Mouse (Mus musculus): ENCODE data around the gene Bcl10. TPM values are rescaled to one million over a fixed set of nuclear protein-coding genes. Genes with fewer than 3 reads are reported as not detected.

Gene Bcl10
- polyA plus RNA-seq, 1 experiment from 2014 or later, result 44.1 TPM

DNA sequence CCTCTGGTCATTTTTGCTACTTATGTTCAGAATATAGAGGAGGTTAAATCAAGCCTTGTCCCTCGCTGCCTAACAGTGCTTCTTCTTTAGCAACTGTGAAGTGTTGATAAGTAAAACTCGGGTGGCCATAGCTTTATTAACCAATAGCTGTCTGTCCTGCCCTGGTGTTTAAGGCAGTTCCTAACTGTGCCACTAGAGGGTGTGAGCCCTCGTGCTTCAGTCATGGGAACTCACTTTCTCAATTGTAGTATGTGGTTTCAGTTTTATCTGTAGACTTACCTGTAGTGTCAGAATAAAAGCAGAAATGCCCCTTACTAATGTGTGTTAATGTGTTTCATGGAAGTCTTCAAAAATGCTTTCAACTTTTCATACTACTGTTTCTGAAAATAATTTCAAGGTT, 19.4 kb downstream of the Bcl10 start:
- no peaks in the 10 kb centered on the region for H3K27me3 ChIP-seq (replicated peaks; ENCODE audit: low read depth, poor library complexity, severe bottlenecking)
- H3K27ac ChIP-seq (replicated peaks), result no peak overlapping the region
- peaks cover 64% of the 10 kb centered on the region for H3K36me3 ChIP-seq (replicated peaks)
- 19% methylated on average over 3 of the region's 3 CpGs for WGBS
- peaks cover 29% of the 10 kb centered on the region for H3K4me1 ChIP-seq
- no peaks in the 10 kb centered on the region for H3K9me3 ChIP-seq
- DNase-seq (ENCODE audit: low spot score), result peak; percentile 71
- H3K4me3 ChIP-seq, result no peak overlapping the region

DNA sequence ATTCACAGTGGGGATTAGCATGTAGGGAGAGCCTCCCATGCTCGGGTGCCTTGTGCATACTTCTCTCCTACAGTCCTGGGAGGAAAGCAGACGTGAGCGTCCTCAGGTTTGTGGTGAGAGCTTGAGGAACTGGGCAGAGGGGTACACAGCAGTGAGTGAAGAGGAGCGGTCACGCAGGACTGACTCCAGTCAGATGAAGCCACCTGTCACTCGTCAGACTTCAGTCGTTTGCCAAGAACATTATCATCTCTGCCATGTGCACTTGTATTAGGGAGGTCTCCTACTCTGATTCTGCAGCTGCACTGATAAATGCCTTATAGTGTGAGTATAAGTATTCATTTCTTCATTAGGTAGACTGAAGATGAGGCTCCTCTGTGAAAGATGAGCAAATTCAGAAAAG, 21.7 kb downstream of the Bcl10 start:
- H3K27me3 ChIP-seq (replicated peaks; ENCODE audit: low read depth, poor library complexity, severe bottlenecking), result 0 out of 2 replicates have a peak, but pooled peaks cover 5% of the 10 kb centered on the region
- no peaks in the 10 kb centered on the region for H3K9me3 ChIP-seq
- H3K4me3 ChIP-seq, result no peak overlapping the region
- peaks cover 17% of the 10 kb centered on the region for H3K4me1 ChIP-seq
- no peak overlapping the region for H3K27ac ChIP-seq (replicated peaks)
- WGBS, result 91% methylated on average over 7 of the region's 7 CpGs
- H3K36me3 ChIP-seq (replicated peaks), result peaks cover 61% of the 10 kb centered on the region
- no peak for DNase-seq (ENCODE audit: low spot score)

DNA sequence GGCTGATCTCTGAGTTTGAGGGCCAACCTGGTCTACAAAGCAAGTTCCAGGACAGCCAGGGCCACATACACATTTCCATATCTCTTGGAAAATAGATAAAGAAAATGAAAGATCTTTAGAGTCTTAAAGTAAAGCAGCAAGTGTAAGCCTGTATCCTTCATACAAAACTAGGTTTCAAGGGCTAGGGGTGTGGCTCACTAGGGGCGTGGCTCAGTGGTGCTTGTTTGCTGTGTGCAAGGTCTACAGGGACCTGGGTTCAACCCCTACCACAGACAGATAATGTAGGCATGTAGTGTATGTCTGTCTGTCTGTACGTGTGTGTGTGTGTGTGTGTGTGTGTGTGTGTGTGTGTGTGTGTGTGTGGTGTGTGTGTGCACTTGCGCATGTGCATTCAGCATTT, 23.3 kb downstream of the Bcl10 start:
- peaks cover 22% of the 10 kb centered on the region for H3K4me1 ChIP-seq
- H3K36me3 ChIP-seq (replicated peaks), result peaks cover 47% of the 10 kb centered on the region
- WGBS, result 79% methylated on average over 3 of the region's 3 CpGs
- no peak overlapping the region for H3K4me3 ChIP-seq
- DNase-seq (ENCODE audit: low spot score), result no peak
- peaks cover 15% of the 10 kb centered on the region for H3K27me3 ChIP-seq (replicated peaks; ENCODE audit: low read depth, poor library complexity, severe bottlenecking)
- H3K9me3 ChIP-seq, result no peaks in the 10 kb centered on the region
- no peak overlapping the region for H3K27ac ChIP-seq (replicated peaks)

DNA sequence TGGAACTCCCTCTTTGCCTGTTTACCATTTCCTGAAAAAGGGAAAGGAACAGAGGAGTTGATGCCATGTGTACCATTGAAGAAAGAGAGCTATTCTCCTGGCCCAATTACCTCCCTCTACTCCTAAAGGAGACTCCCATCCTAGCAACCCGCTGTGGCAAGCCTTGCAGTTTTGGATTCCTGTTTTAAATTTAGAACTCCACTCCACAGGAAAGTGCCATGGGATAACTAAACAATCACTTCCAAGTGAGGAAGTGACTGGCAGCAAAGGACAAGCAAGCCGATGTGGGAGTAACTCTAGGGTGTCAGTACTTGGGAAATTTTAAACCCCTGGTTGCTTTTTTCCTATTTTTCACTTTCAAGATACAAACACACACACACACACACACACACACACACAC, 24.1 kb downstream of the Bcl10 start:
- no peak for DNase-seq (ENCODE audit: low spot score)
- no peaks in the 10 kb centered on the region for H3K9me3 ChIP-seq
- H3K27me3 ChIP-seq (replicated peaks; ENCODE audit: low read depth, poor library complexity, severe bottlenecking), result peaks cover 20% of the 10 kb centered on the region
- H3K4me1 ChIP-seq, result peaks cover 22% of the 10 kb centered on the region
- 53% methylated on average over 2 of the region's 2 CpGs for WGBS
- no peak overlapping the region for H3K27ac ChIP-seq (replicated peaks)
- H3K36me3 ChIP-seq (replicated peaks), result peaks cover 39% of the 10 kb centered on the region
- no peak overlapping the region for H3K4me3 ChIP-seq

DNA sequence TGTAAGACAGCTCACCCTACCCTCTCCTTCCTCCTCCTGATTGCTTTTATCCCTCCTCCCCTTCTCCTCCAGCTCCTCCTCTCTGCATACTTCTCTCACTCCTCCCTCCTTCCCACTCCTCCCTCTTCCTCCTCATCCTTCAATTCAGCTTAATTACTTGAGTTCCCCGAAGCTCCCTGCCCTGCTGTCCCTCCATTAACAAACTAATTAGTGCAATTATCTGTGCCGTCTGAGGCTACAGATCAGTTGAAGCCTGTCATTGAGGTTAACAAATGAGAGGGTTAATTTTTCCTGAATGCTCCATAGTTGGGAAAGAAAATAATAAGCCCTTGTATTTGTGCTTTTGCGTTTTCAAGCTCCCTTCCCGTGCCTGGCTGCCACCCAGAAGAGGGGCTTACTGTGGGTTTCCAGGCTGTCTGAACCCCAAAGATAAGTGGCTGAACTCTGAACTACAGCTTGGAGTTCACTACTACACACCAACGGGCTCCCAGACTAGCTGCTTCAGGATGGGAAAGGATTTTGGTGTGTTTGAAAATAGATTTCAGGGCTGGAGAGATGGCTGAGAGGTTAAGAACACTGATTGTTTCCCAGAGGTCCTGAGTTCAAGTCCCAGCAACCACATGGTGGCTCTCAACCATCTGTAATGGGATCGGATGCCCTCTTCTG, 25.1 kb downstream of the Bcl10 start:
- Histone ChIP-seq H3K4me3 (no peak overlapping the region), H3K27ac (replicated peaks) (no peak overlapping the region), H3K27me3 (replicated peaks; ENCODE audit: low read depth, poor library complexity, severe bottlenecking) (peaks cover 20% of the 10 kb centered on the region), H3K4me1 (peaks cover 22% of the 10 kb centered on the region), H3K36me3 (replicated peaks) (peaks cover 32% of the 10 kb centered on the region), H3K9me3 (no peaks in the 10 kb centered on the region)
- 32% methylated on average over 6 of the region's 6 CpGs for WGBS
- DNase-seq (ENCODE audit: low spot score), result no peak

DNA sequence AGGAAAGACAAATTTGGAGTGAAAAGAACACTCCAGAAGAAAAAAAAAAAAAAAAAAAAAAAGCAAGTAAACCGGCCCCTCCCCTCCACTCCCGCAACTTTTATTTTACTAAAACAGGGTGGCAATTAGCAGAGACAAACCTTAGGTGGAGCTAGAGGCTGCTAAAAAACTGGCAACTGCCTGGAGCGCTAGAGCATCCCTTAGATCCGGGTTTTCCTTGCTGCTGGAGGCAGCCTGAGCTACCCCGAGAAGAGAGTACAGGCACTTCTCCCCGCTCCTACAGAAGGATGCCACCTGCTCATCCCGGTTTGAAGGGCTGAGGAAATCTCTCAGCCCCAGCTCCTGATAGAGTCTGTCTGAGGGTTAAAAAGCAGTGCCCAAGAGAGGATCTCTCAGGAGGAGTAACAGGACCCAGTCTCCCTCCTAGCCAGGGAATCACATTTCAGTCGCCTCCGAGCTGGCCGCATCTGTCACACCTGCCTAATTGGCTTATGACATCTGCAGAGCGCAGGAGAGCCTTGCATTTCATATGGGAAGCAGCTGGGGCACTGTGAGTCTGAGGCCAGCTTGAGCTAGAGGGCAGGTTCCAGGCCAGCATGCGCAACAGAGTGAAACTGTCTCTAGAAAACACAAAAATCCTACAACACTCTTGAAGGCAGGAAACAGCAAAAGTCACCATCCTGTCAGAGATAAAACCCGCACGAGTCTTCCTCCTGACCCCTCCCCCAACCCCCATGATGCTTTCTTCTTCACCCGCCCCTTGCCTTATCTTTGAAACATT, 27.6 kb downstream of the Bcl10 start:
- Histone ChIP-seq H3K4me1 (peaks cover 22% of the 10 kb centered on the region), H3K27ac (replicated peaks) (no peak overlapping the region; the same call in 1 of the 2 replicates), H3K9me3 (no peaks in the 10 kb centered on the region), H3K27me3 (replicated peaks; ENCODE audit: low read depth, poor library complexity, severe bottlenecking) (peaks cover 20% of the 10 kb centered on the region), H3K4me3 (peak overlapping the region; percentile 40), H3K36me3 (replicated peaks) (peaks cover 7% of the 10 kb centered on the region)
- DNase-seq (ENCODE audit: low spot score), result peak; percentile 72
- 6% methylated on average over 15 of the region's 15 CpGs for WGBS

DNA sequence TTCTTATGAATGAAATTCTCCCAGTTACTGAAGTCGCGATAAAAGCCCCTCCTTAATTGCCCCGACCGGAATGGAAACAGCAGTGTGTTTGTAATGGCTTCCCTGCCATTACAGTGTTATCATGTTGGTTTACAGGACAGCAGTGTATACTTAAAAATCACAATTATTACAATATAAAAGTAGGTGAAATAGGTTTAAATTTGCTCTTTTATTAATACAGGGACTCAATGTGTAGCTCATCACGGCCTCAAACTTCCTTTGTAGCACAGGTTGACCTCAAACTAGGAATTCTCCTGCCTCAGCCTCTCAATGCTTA, 28.2 kb downstream of the Bcl10 start:
- Histone ChIP-seq H3K4me3 (peak overlapping the region; percentile 40; the same call in 1 of the 2 replicates), H3K9me3 (no peaks in the 10 kb centered on the region), H3K36me3 (replicated peaks) (peaks cover 1% of the 10 kb centered on the region), H3K27ac (replicated peaks) (no peak overlapping the region), H3K4me1 (peaks cover 22% of the 10 kb centered on the region), H3K27me3 (replicated peaks; ENCODE audit: low read depth, poor library complexity, severe bottlenecking) (peaks cover 20% of the 10 kb centered on the region)
- DNase-seq (ENCODE audit: low spot score), result no peak
- 49% methylated on average over 5 of the region's 5 CpGs for WGBS

DNA sequence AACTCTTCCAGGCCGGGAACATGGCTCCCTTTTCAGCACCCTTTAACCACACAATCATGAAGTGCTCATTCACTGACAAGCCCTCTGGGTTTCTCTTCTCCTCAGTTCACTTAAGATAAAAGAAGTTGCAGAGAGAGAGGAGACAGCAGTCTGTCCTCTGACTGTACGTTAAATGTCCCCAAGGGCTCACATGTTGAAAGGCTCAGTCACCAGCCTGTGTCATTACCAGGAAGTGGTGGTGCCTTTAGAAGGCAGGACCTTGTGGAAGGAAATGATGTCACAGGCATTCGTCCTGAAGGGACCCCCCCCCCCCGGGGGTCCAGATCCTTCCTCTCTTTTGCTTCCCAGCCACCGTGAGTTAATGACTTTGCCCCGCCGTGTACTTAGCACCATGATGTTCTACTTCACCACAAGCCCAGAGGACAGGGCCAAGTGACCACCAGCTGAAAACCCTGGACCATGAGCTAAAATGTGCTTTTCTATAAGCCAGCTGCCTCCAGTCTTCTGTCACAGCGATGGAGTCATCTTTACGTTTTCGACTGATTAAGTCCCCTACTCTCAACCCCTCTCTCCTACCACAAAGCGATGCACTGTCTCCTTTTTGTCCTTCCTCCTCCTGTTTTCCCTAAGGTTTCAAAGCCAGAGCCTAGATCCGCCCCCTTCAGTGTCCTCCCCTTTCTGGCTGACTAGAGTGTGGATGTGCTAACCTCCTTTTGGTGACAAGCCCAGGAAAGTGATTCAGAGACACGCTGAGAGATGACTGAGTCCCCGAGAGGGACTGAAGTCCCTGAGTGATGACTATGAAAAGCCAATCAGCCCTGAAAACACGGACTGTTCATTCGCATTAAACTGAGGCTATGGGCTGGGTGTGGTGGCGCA, 28.9 kb downstream of the Bcl10 start:
- H3K9me3 ChIP-seq, result no peaks in the 10 kb centered on the region
- H3K4me3 ChIP-seq, result no peak overlapping the region
- no peaks in the 10 kb centered on the region for H3K36me3 ChIP-seq (replicated peaks)
- no peak overlapping the region for H3K27ac ChIP-seq (replicated peaks)
- no peak for DNase-seq (ENCODE audit: low spot score)
- H3K4me1 ChIP-seq, result peaks cover 19% of the 10 kb centered on the region
- H3K27me3 ChIP-seq (replicated peaks; ENCODE audit: low read depth, poor library complexity, severe bottlenecking), result peaks cover 20% of the 10 kb centered on the region
- WGBS, result 75% methylated on average over 17 of the region's 17 CpGs

DNA sequence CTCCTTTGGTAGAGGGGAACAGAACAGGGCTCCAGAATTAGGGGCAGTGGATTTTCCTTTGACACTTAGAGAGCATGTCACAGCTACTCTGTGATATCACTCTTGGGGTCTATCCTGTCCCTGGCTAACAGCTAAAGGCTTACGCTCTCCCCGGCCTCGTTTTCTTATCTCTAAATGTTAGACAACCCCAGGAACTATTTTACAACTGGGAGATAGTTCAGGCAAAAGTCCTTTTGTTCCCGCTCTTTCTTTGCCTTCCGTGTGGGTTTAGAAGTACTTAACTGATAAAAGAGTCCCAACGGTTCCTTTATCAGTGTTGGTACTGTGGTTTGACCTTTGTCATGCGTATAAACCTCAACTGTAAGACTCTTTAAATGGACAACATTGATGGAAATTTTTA, 30.3 kb downstream of the Bcl10 start:
- H3K27ac ChIP-seq (replicated peaks), result no peak overlapping the region
- no peak for DNase-seq (ENCODE audit: low spot score)
- H3K4me3 ChIP-seq, result no peak overlapping the region
- 87% methylated on average over 7 of the region's 7 CpGs for WGBS
- no peaks in the 10 kb centered on the region for H3K36me3 ChIP-seq (replicated peaks)
- H3K9me3 ChIP-seq, result peaks cover 7% of the 10 kb centered on the region; the same call in 1 of the 2 replicates
- H3K4me1 ChIP-seq, result peaks cover 13% of the 10 kb centered on the region
- peaks cover 20% of the 10 kb centered on the region for H3K27me3 ChIP-seq (replicated peaks; ENCODE audit: low read depth, poor library complexity, severe bottlenecking)

DNA sequence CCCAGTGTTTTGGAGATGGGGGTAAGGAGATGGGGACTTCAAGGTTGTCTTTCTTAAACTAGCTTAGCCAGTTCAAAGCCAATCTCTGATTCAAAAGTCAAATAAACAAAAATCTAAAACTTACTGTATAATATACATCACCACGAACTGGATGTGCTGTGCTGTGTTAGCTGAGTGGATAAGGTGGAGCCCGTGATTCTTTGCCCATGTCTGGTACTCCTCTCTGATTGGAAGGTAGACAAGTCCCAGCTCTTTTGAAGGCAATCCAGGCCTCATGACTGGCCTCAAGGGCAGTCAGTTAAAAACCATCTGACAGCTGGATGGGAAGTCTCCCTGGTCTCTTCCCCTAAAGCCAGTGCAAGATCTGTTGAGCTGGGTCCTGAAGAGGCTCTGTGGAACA, 30.8 kb downstream of the Bcl10 start:
- Histone ChIP-seq H3K27ac (replicated peaks) (no peak overlapping the region), H3K4me3 (no peak overlapping the region), H3K9me3 (peaks cover 11% of the 10 kb centered on the region; the same call in 1 of the 2 replicates), H3K36me3 (replicated peaks) (no peaks in the 10 kb centered on the region), H3K27me3 (replicated peaks; ENCODE audit: low read depth, poor library complexity, severe bottlenecking) (peaks cover 20% of the 10 kb centered on the region), H3K4me1 (peaks cover 13% of the 10 kb centered on the region)
- 86% methylated on average over 2 of the region's 2 CpGs for WGBS
- DNase-seq (ENCODE audit: low spot score), result no peak

DNA sequence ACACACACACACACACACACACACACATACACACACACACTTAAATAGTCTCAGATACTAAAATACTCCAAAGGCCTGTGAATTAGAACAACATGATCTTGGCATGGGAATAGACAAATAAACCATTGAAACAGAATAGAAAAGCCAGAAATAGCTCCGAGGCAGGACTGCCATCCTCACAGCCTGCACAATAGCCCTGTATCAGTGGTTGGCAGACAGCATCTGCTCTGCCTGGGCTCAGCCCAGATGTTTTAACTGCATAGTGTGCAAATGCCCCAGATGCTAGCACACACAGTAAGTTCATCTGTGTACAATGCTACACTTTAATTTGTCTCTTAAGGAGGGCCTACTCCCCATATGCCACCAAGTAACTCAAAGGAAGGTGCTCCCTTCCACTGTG, 37.2 kb downstream of the Bcl10 start:
- H3K4me3 ChIP-seq, result no peak overlapping the region
- peaks cover 15% of the 10 kb centered on the region; the same call in 1 of the 2 replicates for H3K9me3 ChIP-seq
- H3K27ac ChIP-seq (replicated peaks), result no peak overlapping the region
- peaks cover 23% of the 10 kb centered on the region for H3K4me1 ChIP-seq
- 56% methylated on average over 1 of the region's 1 CpGs for WGBS
- peaks cover 39% of the 10 kb centered on the region for H3K27me3 ChIP-seq (replicated peaks; ENCODE audit: low read depth, poor library complexity, severe bottlenecking)
- DNase-seq (ENCODE audit: low spot score), result no peak
- no peaks in the 10 kb centered on the region for H3K36me3 ChIP-seq (replicated peaks)

DNA sequence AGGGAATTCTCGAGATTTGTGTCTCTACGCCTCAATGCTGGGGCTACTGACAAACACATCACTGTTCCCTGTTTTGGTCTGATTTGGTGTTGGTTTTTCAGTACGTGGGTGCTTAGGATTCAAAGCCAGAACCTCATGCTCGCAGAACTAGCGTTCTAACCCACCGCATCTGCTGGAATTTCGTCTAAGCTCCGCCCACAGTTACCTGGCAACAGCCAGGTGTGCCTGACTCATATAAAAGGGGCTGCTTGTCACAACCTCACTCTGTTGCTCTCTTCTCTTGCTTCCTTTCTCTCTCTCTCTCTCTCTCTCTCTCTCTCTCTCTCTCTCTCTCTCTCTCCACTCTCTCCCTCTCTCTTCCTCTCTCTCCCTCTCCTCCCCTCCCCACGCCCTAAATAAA, 39.8 kb downstream of the Bcl10 start:
- Histone ChIP-seq H3K9me3 (peaks cover 13% of the 10 kb centered on the region; the same call in 1 of the 2 replicates), H3K4me3 (no peak overlapping the region), H3K27me3 (replicated peaks; ENCODE audit: low read depth, poor library complexity, severe bottlenecking) (peaks cover 48% of the 10 kb centered on the region), H3K4me1 (peaks cover 27% of the 10 kb centered on the region), H3K27ac (replicated peaks) (no peak overlapping the region), H3K36me3 (replicated peaks) (no peaks in the 10 kb centered on the region)
- no peak for DNase-seq (ENCODE audit: low spot score)
- WGBS, result 15% methylated on average over 9 of the region's 9 CpGs

Data from embryonic facial prominence, embryonic 10.5 days (tissue).